Mouse (Mus musculus): ENCODE data around the gene 1110032A03Rik.

DNA sequence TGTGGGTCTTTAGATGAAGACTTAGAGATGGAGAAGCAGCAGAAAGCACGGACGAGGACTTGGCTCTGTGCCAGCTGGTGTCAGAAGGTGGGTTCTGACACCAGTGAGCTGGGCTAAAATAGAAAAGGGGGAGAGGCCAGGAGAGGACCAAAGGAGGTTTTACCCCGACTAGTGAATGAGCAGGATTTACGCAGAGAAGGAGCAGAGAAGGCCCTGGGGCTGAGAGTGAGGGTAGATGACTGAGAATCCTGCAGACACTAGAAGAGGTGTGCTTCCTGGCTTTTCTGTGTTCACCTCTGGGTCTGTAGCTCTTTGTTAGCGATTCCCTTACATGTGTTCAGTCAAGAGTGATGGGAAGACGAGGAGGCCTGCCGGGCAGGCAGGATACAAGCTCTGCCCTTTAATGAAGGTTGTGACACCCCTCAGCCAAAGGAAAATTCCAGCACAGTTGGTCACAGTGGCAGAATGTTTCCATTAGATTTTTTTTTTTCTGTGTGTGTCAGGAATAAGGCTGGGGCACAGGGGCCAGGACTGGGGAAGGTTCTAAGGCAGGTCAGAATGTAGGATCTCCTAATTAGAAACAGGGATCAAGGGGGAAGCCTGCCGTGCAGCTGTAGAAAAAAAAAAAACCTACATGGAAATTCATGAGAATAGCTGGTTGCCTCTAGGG lies 49.3 kb downstream of the 1110032A03Rik start:
- TF ChIP-seq ZNF384 (IDR thresholded peaks at IDR 0.05; ENCODE audit: low read depth, low read length) = no peak
- no peak for TF ChIP-seq ZC3H11A (IDR thresholded peaks at IDR 0.05; ENCODE audit: borderline replicate concordance, low read depth, low read length)
- no peak for TF ChIP-seq MAFK (IDR thresholded peaks at IDR 0.05; ENCODE audit: insufficient read depth, low read depth, low read length)

All from ES-E14 (cell line).